Mouse (Mus musculus) MEL-GATA-1-ER (cell line): ENCODE results near the gene Ntm.

ENCODE experiments used
- DNase-seq: peaks from one replicate; pipeline ENCODE4 v3.0.0-alpha.2; 2012; ENCODE audit warnings: low read depth; ENCODE audit errors: extremely low read depth

Gene Ntm

GRCm38 (mm10) chr9:29482272-29482671, 480.7 kb downstream of the Ntm start:
- DNase-seq, result no peak

- no peak for DNase-seq
These were observed 483.9 kb downstream of the Ntm start for GRCm38 (mm10) chr9:29479051-29479450.

- DNase-seq, result no peak
These were observed 485.7 kb downstream of the Ntm start for GRCm38 (mm10) chr9:29477219-29477618.

- no peak for DNase-seq
These were observed 489.5 kb downstream of the Ntm start for GRCm38 (mm10) chr9:29473418-29473817.

GRCm38 (mm10) chr9:29472226-29472625, 490.7 kb downstream of the Ntm start:
- DNase-seq, result no peak

- DNase-seq, result no peak
These were observed 498.2 kb downstream of the Ntm start for GRCm38 (mm10) chr9:29464756-29465155.

GRCm38 (mm10) chr9:29462970-29463593, 499.9 kb downstream of the Ntm start:
- DNase-seq, result no peak

GRCm38 (mm10) chr9:29457976-29458572, 504.9 kb downstream of the Ntm start:
- DNase-seq, result no peak

GRCm38 (mm10) chr9:29456014-29456413, 506.9 kb downstream of the Ntm start:
- no peak for DNase-seq

GRCm38 (mm10) chr9:29451232-29451631, 511.7 kb downstream of the Ntm start:
- no peak for DNase-seq

- no peak for DNase-seq
These were observed 518.9 kb downstream of the Ntm start for GRCm38 (mm10) chr9:29444001-29444400.

GRCm38 (mm10) chr9:29439401-29439800, 523.5 kb downstream of the Ntm start:
- no peak for DNase-seq

GRCm38 (mm10) chr9:29434611-29435010, 528.3 kb downstream of the Ntm start:
- DNase-seq, result no peak

GRCm38 (mm10) chr9:29433910-29434309, 529.0 kb downstream of the Ntm start:
- no peak for DNase-seq

- DNase-seq, result no peak
These were observed 529.8 kb downstream of the Ntm start for GRCm38 (mm10) chr9:29433156-29433555.

GRCm38 (mm10) chr9:29431590-29431989, 531.4 kb downstream of the Ntm start:
- DNase-seq, result no peak

GRCm38 (mm10) chr9:29430189-29430588, 532.8 kb downstream of the Ntm start:
- no peak for DNase-seq

GRCm38 (mm10) chr9:29428322-29428721, 534.6 kb downstream of the Ntm start:
- DNase-seq, result no peak

- DNase-seq, result no peak
These were observed 536.7 kb downstream of the Ntm start for GRCm38 (mm10) chr9:29426261-29426660.

- DNase-seq, result no peak
These were observed 547.4 kb downstream of the Ntm start for GRCm38 (mm10) chr9:29415578-29415977.

- no peak for DNase-seq
These were observed 549.8 kb downstream of the Ntm start for GRCm38 (mm10) chr9:29413126-29413525.

GRCm38 (mm10) chr9:29412181-29412771, 550.7 kb downstream of the Ntm start:
- DNase-seq, result no peak
